8 mouse cellular contexts compared by ENCODE assay signal in genomic region chr13:63566018-63567015, GRCm38 (mm10). TPM values are rescaled to one million over a fixed set of nuclear protein-coding genes. Genes with fewer than 3 reads are reported as not detected.
A peak's percentile ranks its signal among the peaks of the same experiment; 100 is the strongest.
DNase-seq lines count a peak whose midpoint lies in the region; ATAC-seq and TF ChIP-seq lines count a peak whose summit lies in the region.

No protein-coding gene starts in this region.

- no peaks in the 10 kb centered on the region for H3K9me3 ChIP-seq in embryonic facial prominence, embryonic 15.5 days (replicated peaks)
- H3K9me3 ChIP-seq in heart, embryonic 10.5 days, result no peaks in the 10 kb centered on the region
- H3K9me3 ChIP-seq in kidney, embryonic 15.5 days (replicated peaks), result no peaks in the 10 kb centered on the region
- H3K9me3 ChIP-seq in liver, embryonic 11.5 days (ENCODE audit: control insufficient read depth, low read length), result no peaks in the 10 kb centered on the region
- H3K9me3 ChIP-seq in stomach, embryonic 15.5 days, result no peaks in the 10 kb centered on the region

- H3K27me3 ChIP-seq in embryonic facial prominence, embryonic 15.5 days, result no peaks in the 10 kb centered on the region
- peaks cover 13% of the 10 kb centered on the region; the same call in 1 of the 2 replicates for H3K27me3 ChIP-seq in heart, embryonic 10.5 days (ENCODE audit: insufficient read depth, poor library complexity, severe bottlenecking)
- H3K27me3 ChIP-seq in kidney, embryonic 15.5 days, result peaks cover 18% of the 10 kb centered on the region
- H3K27me3 ChIP-seq in liver, embryonic 11.5 days (replicated peaks; ENCODE audit: control insufficient read depth, insufficient read depth, low read length), result peaks cover 15% of the 10 kb centered on the region
- no peaks in the 10 kb centered on the region for H3K27me3 ChIP-seq in stomach, embryonic 15.5 days (replicated peaks)

- H3K4me3 ChIP-seq in bone marrow, adult 2 months (replicated peaks; ENCODE audit: control insufficient read depth, low read depth, low read length), result peak overlapping the region; percentile 85
- H3K4me3 ChIP-seq in embryonic facial prominence, embryonic 15.5 days (replicated peaks), result peak overlapping the region; percentile 83
- peak overlapping the region; percentile 95 for H3K4me3 ChIP-seq in heart, embryonic 10.5 days
- peak overlapping the region; percentile 96 for H3K4me3 ChIP-seq in kidney, embryonic 15.5 days (replicated peaks)
- H3K4me3 ChIP-seq in liver, embryonic 11.5 days (ENCODE audit: low read depth, low read length), result peak overlapping the region; percentile 93
- peak overlapping the region; percentile 89 for H3K4me3 ChIP-seq in stomach, embryonic 15.5 days (replicated peaks)

- H3K9ac ChIP-seq in embryonic facial prominence, embryonic 15.5 days, result peak overlapping the region; percentile 95
- peak overlapping the region; percentile 98 for H3K9ac ChIP-seq in kidney, embryonic 15.5 days
- peak overlapping the region; percentile 76 for H3K9ac ChIP-seq in liver, embryonic 11.5 days (ENCODE audit: low read depth, low read length)
- peak overlapping the region; percentile 99 for H3K9ac ChIP-seq in stomach, embryonic 15.5 days

- 2% methylated on average over 46 of the region's 46 CpGs for WGBS in bone marrow, adult 2 months
- under 1% methylated on average over 46 of the region's 46 CpGs for WGBS in embryonic facial prominence, embryonic 15.5 days
- under 1% methylated on average over 46 of the region's 46 CpGs for WGBS in heart, embryonic 10.5 days
- under 1% methylated on average over 46 of the region's 46 CpGs for WGBS in kidney, embryonic 15.5 days
- WGBS in liver, embryonic 11.5 days, result under 1% methylated on average over 46 of the region's 46 CpGs
- WGBS in stomach, embryonic 15.5 days, result under 1% methylated on average over 46 of the region's 46 CpGs

- no peak for TF ChIP-seq POLR2A in bone marrow, adult 2 months (IDR thresholded peaks at IDR 0.05; ENCODE audit: borderline replicate concordance, control insufficient read depth, low read depth, low read length)

- H3K4me2 ChIP-seq in embryonic facial prominence, embryonic 15.5 days (replicated peaks), result peak overlapping the region; percentile 84
- H3K4me2 ChIP-seq in kidney, embryonic 15.5 days, result peak overlapping the region; percentile 90
- H3K4me2 ChIP-seq in liver, embryonic 11.5 days, result peak overlapping the region; percentile 99
- peak overlapping the region; percentile 83 for H3K4me2 ChIP-seq in stomach, embryonic 15.5 days

- ATAC-seq in embryonic facial prominence, embryonic 15.5 days (ENCODE audit: insufficient number of reproducible peaks, low FRiP score, low TSS enrichment, low read depth), result peak; percentile 75
- peak; percentile 66 for ATAC-seq in kidney, embryonic 15.5 days (replicated peaks; ENCODE audit: low FRiP score)
- ATAC-seq in liver, embryonic 11.5 days (replicated peaks; ENCODE audit: low FRiP score), result peak; percentile 40
- ATAC-seq in stomach, embryonic 15.5 days (ENCODE audit: insufficient read depth, low FRiP score, low read depth), result peak; percentile 54

- no peak for TF ChIP-seq CTCF in bone marrow, adult 2 months (IDR thresholded peaks at IDR 0.05; ENCODE audit: control insufficient read depth, insufficient read depth, low read length)

- H3K27ac ChIP-seq in bone marrow, adult 2 months (ENCODE audit: control insufficient read depth, insufficient read depth, low read depth, low read length, poor library complexity), result peak overlapping the region; percentile 60
- peak overlapping the region; percentile 97 for H3K27ac ChIP-seq in embryonic facial prominence, embryonic 15.5 days (replicated peaks)
- H3K27ac ChIP-seq in heart, embryonic 10.5 days, result peak overlapping the region; percentile 96
- H3K27ac ChIP-seq in kidney, embryonic 15.5 days, result peak overlapping the region; percentile 99
- H3K27ac ChIP-seq in liver, embryonic 11.5 days (ENCODE audit: low read depth, low read length), result peak overlapping the region; percentile 99
- H3K27ac ChIP-seq in stomach, embryonic 15.5 days, result peak overlapping the region; percentile 99

- no peaks in the 10 kb centered on the region for H3K36me3 ChIP-seq in embryonic facial prominence, embryonic 15.5 days
- peaks cover 1% of the 10 kb centered on the region; the same call in 1 of the 2 replicates for H3K36me3 ChIP-seq in heart, embryonic 10.5 days
- H3K36me3 ChIP-seq in kidney, embryonic 15.5 days, result peaks cover under 1% of the 10 kb centered on the region
- no peaks in the 10 kb centered on the region for H3K36me3 ChIP-seq in liver, embryonic 11.5 days (ENCODE audit: control insufficient read depth, insufficient read depth, low read length)
- H3K36me3 ChIP-seq in stomach, embryonic 15.5 days, result no peaks in the 10 kb centered on the region

- H3K4me1 ChIP-seq in bone marrow, adult 2 months (ENCODE audit: control insufficient read depth, insufficient read depth, low read length), result no peaks in the 10 kb centered on the region
- peaks cover 35% of the 10 kb centered on the region for H3K4me1 ChIP-seq in embryonic facial prominence, embryonic 15.5 days
- peaks cover 14% of the 10 kb centered on the region for H3K4me1 ChIP-seq in heart, embryonic 10.5 days
- peaks cover 38% of the 10 kb centered on the region for H3K4me1 ChIP-seq in kidney, embryonic 15.5 days
- peaks cover 14% of the 10 kb centered on the region for H3K4me1 ChIP-seq in liver, embryonic 11.5 days (replicated peaks; ENCODE audit: control insufficient read depth, insufficient read depth, low read length)
- H3K4me1 ChIP-seq in stomach, embryonic 15.5 days, result peaks cover 6% of the 10 kb centered on the region

- peak; percentile 64 to 65 for DNase-seq in B cell, adult 2 months
- peak; percentile 98 for DNase-seq in heart, embryonic 10.5 days (ENCODE audit: low spot score)
- peak; percentile 86 for DNase-seq in liver, embryonic 11.5 days (ENCODE audit: low spot score)
- peak; percentile 42 to 47 for DNase-seq in natural killer cell, adult 2 months (ENCODE audit: low spot score in 2 of 2)

RNA-seq across cellular contexts. Expression of gene Ptch1, which starts 7.1 kb away (rescaled TPM):
- polyA plus RNA-seq in bone marrow, adult 2 months (2011; ENCODE audit: insufficient read depth, insufficient read length, low replicate concordance, missing spikeins), result 3.0 and 3.4 TPM in 2 replicates
- 21.9 and 25.9 TPM in 2 replicates for polyA plus RNA-seq in embryonic facial prominence, embryonic 15.5 days (2015; fragmentation: Nextera tagmentation; extraction: Ambion mirVana)
- 8.1 and 16.9 TPM in 2 replicates for polyA plus RNA-seq in heart, embryonic 10.5 days (2016; fragmentation: Nextera tagmentation; extraction: Ambion mirVana)
- polyA plus RNA-seq in kidney, embryonic 15.5 days (2015; fragmentation: Nextera tagmentation; extraction: Ambion mirVana), result 15.8 and 17.3 TPM in 2 replicates
- 14.0 and 15.0 TPM in 2 replicates for polyA plus RNA-seq in liver, embryonic 11.5 days (2014; fragmentation: Nextera tagmentation; extraction: Ambion mirVana)
- polyA plus RNA-seq in stomach, embryonic 15.5 days (2015; fragmentation: Nextera tagmentation; extraction: Ambion mirVana), result 32.1 and 34.3 TPM in 2 replicates

Comparison
In these comparisons a context has a peak if more than half of its experiments do, and no peak if none do; other contexts are left out.
1. Peak in every context shown above with its lines: DNase-seq, ATAC-seq, H3K4me3 ChIP-seq and H3K27ac ChIP-seq.
2. DNase-seq: peak in every context shown above with its lines; median percentile 98 in heart, embryonic 10.5 days; 86 in liver, embryonic 11.5 days; 64 in B cell, adult 2 months; 44 in natural killer cell, adult 2 months.